Mouse (Mus musculus) embryonic facial prominence, embryonic 11.5 days (tissue): ENCODE results near the gene Oxct1. TPM values are rescaled to one million over a fixed set of nuclear protein-coding genes. Genes with fewer than 3 reads are reported as not detected.

Experiments used
- ATAC-seq: fragments of 200-750 bp; cut with Nextera tagmentation; replicated peaks from 2 replicates; pipeline ENCODE4 v1.8.0; 2017; ENCODE audit warnings: low read depth; ENCODE audit not compliant: insufficient number of reproducible peaks, low FRiP score, low TSS enrichment
- DNase-seq: peaks from one replicate; pipeline ENCODE4 v3.0.0-alpha.2; 2015; ENCODE audit warnings: low spot score
- H3K27ac ChIP-seq: fragments of 300-500 bp; sonication (generic); replicated peaks from 2 replicates; pipeline ENCODE4 v1.5.1; 2014; ENCODE audit warnings: mild to moderate bottlenecking, low read depth, low read length, control low read depth
- H3K27me3 ChIP-seq: fragments of 300-500 bp; sonication (generic); 2 replicates; pipeline ENCODE4 v1.6.1; 2014; ENCODE audit warnings: mild to moderate bottlenecking, low read length, moderate library complexity, mixed read lengths; ENCODE audit not compliant: control insufficient read depth, insufficient read depth
- H3K36me3 ChIP-seq: fragments of 300-500 bp; sonication (generic); replicated peaks from 2 replicates; pipeline ENCODE4 v1.6.1; 2014; ENCODE audit warnings: low read depth, mild to moderate bottlenecking, low read length, moderate library complexity, mixed read lengths; ENCODE audit not compliant: control insufficient read depth, insufficient read depth
- H3K4me1 ChIP-seq: fragments of 300-500 bp; sonication (generic); 2 replicates; pipeline ENCODE4 v1.6.1; 2014; ENCODE audit warnings: low read length, mixed read lengths; ENCODE audit not compliant: control insufficient read depth, insufficient read depth
- H3K4me2 ChIP-seq: fragments of 300-500 bp; sonication (generic); 2 replicates; pipeline ENCODE4 v1.6.1; 2014; ENCODE audit warnings: low read depth, mild to moderate bottlenecking, control low read depth, low read length, moderate library complexity
- H3K4me3 ChIP-seq: fragments of 300-500 bp; sonication (generic); 2 replicates; pipeline ENCODE4 v1.5.1; 2014; ENCODE audit warnings: low read depth, low read length, control low read depth
- H3K9ac ChIP-seq: fragments of 300-500 bp; sonication (generic); replicated peaks from 2 replicates; pipeline ENCODE4 v1.6.1; 2014; ENCODE audit warnings: mild to moderate bottlenecking, control low read depth, low read length
- H3K9me3 ChIP-seq: fragments of 300-500 bp; sonication (generic); replicated peaks from 2 replicates; pipeline ENCODE4 v1.6.1; 2016; ENCODE audit warnings: mild to moderate bottlenecking, low read length, inconsistent platforms, mixed read lengths; ENCODE audit not compliant: control insufficient read depth
- WGBS: fragments of 180-500 bp; shearing (Covaris S2); extraction: QIAGEN DNeasy Blood & Tissue Kit; methylation state at CpG from one replicate; pipeline ENCODE4 v1.1.7; 2014; 5-methylcytosine and 5-hydroxymethylcytosine counted together
- polyA plus RNA-seq: library from polyadenylated mRNA; unstranded; fragments of >200 nt; fragmentation: Nextera tagmentation; extraction: Ambion mirVana; gene quantifications from 2 replicates; pipeline ENCODE4 v1.2.1, GENCODE M21; 2014

Gene Oxct1
- polyA plus RNA-seq, 1 experiment from 2014 or later, result 215 TPM

DNA sequence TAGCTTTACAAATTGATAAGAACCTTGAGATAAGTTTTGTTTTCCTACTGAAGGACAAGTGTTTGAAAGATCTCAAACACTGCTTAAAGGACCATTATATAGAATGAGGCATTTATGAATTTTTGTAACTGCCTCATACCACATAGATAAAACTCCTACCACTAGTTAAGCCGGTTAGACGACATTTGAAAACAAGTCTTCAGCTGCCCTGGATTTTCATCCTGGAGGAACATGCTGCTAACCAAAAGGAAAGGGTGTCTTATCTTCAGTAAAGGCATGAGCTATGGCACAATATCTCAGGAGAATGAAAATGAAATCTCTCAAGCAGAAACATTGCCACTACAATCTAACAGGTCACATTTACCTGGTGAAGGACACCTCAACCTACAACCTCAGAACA is 2.4 kb upstream of the Oxct1 start:
- Histone ChIP-seq H3K36me3 (no peaks in the 10 kb centered on the region), H3K4me2 (no peak overlapping the region), H3K27me3 (no peaks in the 10 kb centered on the region), H3K27ac (no peak overlapping the region), H3K9me3 (no peaks in the 10 kb centered on the region), H3K4me1 (no peaks in the 10 kb centered on the region), H3K4me3 (no peak overlapping the region), H3K9ac (no peak overlapping the region)
- DNase-seq (no peak), ATAC-seq (no peak)
- 89% methylated on average over 2 of the region's 2 CpGs for WGBS

DNA sequence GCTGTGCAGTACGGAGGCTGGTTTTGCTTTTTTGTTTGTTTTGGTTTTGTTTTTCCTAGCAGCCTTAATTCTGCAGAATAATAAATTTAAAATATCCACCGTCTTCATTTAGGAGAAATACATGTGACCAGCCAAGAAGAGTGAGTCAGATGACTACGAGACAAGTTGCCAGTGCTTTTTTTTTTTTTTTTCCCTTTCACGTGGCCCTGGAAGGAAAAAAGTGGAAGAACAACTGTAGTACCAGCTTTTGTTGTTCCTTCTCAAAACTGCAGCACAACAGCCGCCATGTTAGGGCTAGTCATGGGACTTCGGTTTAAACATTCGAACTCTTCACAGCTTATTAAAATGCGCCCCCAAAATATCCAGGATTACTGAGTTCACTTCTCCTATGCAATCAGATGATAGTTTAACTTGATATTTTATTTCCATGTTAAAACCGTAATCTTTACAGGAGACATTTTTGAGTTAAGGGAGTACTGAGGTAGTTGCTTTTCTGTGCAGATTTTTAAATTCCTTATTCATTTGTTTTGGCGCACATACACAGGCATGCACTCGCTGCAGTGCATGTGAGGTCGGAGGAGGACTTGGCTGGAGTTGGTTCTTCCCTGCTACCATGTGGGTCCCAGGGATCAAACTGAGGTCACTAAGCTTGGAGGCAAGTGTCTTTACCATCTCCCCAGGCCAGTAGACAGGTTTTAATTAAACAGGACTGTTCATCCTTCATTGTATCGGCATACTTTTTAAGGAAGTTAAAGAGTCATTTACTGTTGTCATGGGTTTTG is 1.3 kb upstream of the Oxct1 start:
- Histone ChIP-seq H3K36me3 (no peaks in the 10 kb centered on the region), H3K9ac (no peak overlapping the region), H3K27me3 (no peaks in the 10 kb centered on the region), H3K9me3 (no peaks in the 10 kb centered on the region), H3K4me3 (no peak overlapping the region), H3K4me2 (no peak overlapping the region), H3K27ac (no peak overlapping the region), H3K4me1 (no peaks in the 10 kb centered on the region)
- ATAC-seq, result no peak
- DNase-seq, result no peak
- 83% methylated on average over 13 of the region's 13 CpGs for WGBS

DNA sequence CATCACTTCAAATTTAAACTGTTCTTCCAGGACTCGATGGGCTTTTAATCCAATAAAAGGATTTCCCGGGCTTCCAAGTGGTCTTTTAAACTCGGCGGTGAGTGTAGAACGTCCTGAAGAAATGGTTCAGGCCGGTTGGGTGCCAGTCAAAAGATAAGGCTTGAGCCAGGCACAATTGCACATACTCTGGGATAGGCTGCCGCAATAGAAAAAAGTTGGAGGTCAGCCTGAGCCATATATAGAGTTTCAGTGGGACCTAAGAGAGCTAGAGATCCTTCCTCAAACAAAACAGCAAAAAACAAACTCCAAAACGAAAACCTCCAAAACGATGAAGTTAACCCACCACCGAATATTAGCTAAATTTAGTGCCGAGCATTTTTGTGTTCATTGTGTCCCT is 677 bp upstream of the Oxct1 start:
- Histone ChIP-seq H3K4me1 (no peaks in the 10 kb centered on the region), H3K9me3 (no peaks in the 10 kb centered on the region), H3K36me3 (no peaks in the 10 kb centered on the region), H3K27ac (no peak overlapping the region), H3K4me2 (no peak overlapping the region; the same call in 1 of the 2 replicates), H3K9ac (no peak overlapping the region), H3K27me3 (no peaks in the 10 kb centered on the region), H3K4me3 (no peak overlapping the region)
- 67% methylated on average over 11 of the region's 11 CpGs for WGBS
- DNase-seq, result no peak
- no peak for ATAC-seq

DNA sequence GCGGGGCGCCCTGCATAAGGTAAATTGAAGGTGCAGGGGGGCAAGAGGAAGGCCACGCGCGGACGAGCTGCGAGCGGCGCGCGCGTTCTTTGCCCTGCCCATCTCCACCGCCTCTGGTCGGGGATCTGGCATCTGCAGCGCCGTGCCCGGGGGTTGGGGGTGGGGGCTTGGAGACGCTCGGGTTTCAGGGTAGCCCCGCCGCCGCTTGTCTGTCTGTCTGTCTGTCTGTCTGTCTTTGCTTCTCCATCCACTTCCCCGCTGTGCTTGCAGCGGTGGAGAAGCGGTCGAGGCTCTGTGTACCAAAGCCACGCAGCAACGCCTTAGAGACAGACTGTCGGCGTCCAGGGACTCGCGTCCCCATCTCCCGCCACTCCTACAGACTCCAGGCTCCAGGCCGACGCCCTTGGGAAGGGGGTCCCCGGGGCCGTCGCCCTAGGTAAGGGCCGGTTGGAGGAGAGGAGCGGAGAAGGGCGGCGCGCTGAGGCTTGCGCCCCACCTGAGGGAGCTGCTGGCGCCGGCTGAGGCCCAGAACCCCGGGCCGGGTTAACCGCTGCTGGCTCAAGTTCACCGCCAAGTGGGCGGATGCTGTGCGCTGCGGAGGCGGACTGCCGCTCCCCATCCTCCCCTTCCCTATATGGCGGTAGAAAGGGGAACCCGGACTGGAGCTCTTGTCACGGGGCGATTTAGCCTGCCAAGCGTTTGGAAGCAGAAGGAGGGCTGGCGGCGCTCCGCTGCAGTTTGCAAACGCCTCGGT is 825 bp downstream of the Oxct1 start:
- H3K36me3 ChIP-seq, result no peaks in the 10 kb centered on the region
- H3K9ac ChIP-seq, result peak overlapping the region; percentile 86
- peak overlapping the region; percentile 77 for H3K4me3 ChIP-seq
- peak overlapping the region; percentile 73 for H3K4me2 ChIP-seq
- under 1% methylated on average over 60 of the region's 65 CpGs for WGBS
- ATAC-seq (peak; percentile 88), DNase-seq (peak; percentile 83)
- H3K4me1 ChIP-seq, result no peaks in the 10 kb centered on the region
- no peaks in the 10 kb centered on the region for H3K9me3 ChIP-seq
- H3K27ac ChIP-seq, result peak overlapping the region; percentile 92
- no peaks in the 10 kb centered on the region for H3K27me3 ChIP-seq

DNA sequence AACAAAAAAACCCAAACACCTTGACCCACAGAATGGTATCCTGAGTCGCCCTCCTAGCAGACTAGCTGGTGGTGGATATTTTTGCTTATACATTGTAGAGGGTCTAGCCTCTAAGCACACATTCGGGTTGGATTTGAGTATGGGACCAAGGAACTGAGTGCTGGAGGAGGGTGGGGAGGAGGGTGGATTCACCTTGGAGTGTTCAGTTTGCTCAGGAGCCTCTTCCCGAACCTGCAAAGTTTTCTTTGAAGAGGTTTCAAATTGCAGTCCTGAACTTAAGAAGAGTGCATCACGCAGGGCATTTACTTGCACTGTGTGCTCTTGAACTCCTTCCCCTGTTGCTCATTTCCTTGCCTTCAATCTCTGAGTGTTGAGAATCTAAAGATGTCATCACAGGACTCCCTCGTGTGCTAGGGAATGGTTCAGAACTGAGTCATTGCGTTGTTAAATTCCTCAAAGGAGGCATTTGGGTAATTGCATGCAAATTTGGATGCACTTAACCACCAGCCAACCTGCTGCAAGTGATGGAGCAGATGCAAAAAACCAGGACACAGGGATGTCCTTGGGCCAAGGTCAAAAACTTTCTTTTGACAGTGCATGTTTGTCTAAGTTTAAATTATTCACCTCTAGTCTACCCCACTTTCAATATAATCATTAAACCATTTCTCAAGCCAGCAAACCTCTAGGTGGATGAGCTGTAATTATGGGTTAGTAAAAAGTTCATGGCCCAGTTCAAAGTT is 1.7 kb downstream of the Oxct1 start:
- H3K4me3 ChIP-seq, result peak overlapping the region; percentile 77
- H3K9ac ChIP-seq, result peak overlapping the region; percentile 86
- no peaks in the 10 kb centered on the region for H3K36me3 ChIP-seq
- H3K9me3 ChIP-seq, result no peaks in the 10 kb centered on the region
- no peak overlapping the region for H3K27ac ChIP-seq
- no peaks in the 10 kb centered on the region for H3K4me1 ChIP-seq
- DNase-seq (peak; percentile 23), ATAC-seq (no peak)
- 8% methylated on average over 6 of the region's 6 CpGs for WGBS
- H3K4me2 ChIP-seq, result peak overlapping the region; percentile 73
- no peaks in the 10 kb centered on the region for H3K27me3 ChIP-seq

DNA sequence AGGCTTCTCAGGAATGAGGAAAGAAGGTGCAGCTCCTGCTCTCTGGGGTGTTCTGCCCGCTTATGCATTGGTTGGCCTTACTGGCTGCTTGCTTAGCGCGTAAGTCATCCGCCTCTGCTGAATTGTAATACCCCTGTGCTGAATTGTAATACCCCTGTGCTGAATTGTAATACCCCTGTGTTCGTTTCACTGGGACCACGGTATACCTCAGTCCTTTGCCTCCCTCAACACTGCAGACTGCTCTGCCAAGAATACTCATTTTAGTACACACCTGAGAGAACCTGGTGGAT is 2.2 kb downstream of the Oxct1 start:
- DNase-seq, result no peak
- no peak overlapping the region for H3K4me3 ChIP-seq
- no peak overlapping the region for H3K27ac ChIP-seq
- no peak for ATAC-seq
- 77% methylated on average over 6 of the region's 6 CpGs for WGBS
- no peaks in the 10 kb centered on the region for H3K4me1 ChIP-seq
- H3K27me3 ChIP-seq, result no peaks in the 10 kb centered on the region
- no peaks in the 10 kb centered on the region for H3K9me3 ChIP-seq
- no peak overlapping the region for H3K4me2 ChIP-seq
- H3K9ac ChIP-seq, result no peak overlapping the region
- H3K36me3 ChIP-seq, result no peaks in the 10 kb centered on the region

DNA sequence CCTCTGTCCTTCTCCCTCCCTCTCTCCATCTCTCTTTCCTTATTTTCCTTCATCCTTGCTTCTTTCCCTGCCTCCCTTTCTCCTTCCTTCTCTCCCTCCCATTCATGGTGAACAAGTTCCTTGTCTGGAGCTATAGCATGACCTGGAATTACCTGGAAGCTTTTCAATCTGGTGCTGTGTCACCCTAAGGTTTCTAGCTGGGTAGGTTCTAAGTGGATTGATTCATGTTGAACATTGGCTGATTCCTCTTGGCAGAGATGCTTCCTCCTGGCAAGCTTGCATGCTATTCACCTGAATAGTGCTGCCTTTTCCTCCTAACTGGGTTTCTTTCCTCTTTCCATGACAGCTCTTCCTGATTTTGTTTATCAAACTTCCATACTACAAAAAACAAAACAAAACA is 2.8 kb downstream of the Oxct1 start:
- ATAC-seq, result no peak

More for the DNA sequence above, 2.8 kb downstream of the Oxct1 start:
- Histone ChIP-seq H3K4me3 (no peak overlapping the region), H3K27me3 (no peaks in the 10 kb centered on the region), H3K27ac (no peak overlapping the region), H3K4me2 (no peak overlapping the region), H3K4me1 (no peaks in the 10 kb centered on the region), H3K9me3 (no peaks in the 10 kb centered on the region), H3K9ac (no peak overlapping the region), H3K36me3 (no peaks in the 10 kb centered on the region)
- no peak for DNase-seq
